Mouse (Mus musculus) cerebellum, postnatal 14 days (tissue): ENCODE data around the gene Wdsub1.

Experiments used
- DNase-seq, 2 experiments: peaks; one replicate each; pipeline ENCODE4 v3.0.0; 2021; ENCODE audit warnings: mixed read lengths in 2 of 2

Wdsub1 gene

GRCm38 (mm10) chr2:59802722-59803387 is 79.5 kb downstream of the Wdsub1 start:
- no peak for DNase-seq
